In genomic region chr16:49839681-49840535, GRCm38 (mm10) we compare ENCODE assay signal across 9 mouse cellular contexts. TPM values are rescaled to one million over a fixed set of nuclear protein-coding genes. Genes with fewer than 3 reads are reported as not detected.
A peak's percentile ranks its signal among the peaks of the same experiment; 100 is the strongest.
DNase-seq lines count a peak whose midpoint lies in the region; ATAC-seq and TF ChIP-seq lines count a peak whose summit lies in the region.
"Had no signal": no experiment of that assay in that cellular context is flagged by ENCODE, and none has a peak within 500 bp of the region (broad histone marks: within the 10 kb centered on the region; RNA-seq: fewer than 3 reads in every experiment).

No protein-coding gene starts in this region.

- H3K27me3 ChIP-seq in embryonic facial prominence, embryonic 13.5 days, result no peaks in the 10 kb centered on the region
- H3K27me3 ChIP-seq in hindbrain, embryonic 14.5 days (ENCODE audit: control insufficient read depth, insufficient read depth, low read length), result no peaks in the 10 kb centered on the region
- no peaks in the 10 kb centered on the region for H3K27me3 ChIP-seq in liver, postnatal 0 days (ENCODE audit: insufficient read depth, low read length)
- H3K27me3 ChIP-seq: midbrain, embryonic 12.5 days had no signal

- intact Hi-C loops in gastrocnemius, adult 2 months (cut with DNase I), result no loop called here

- no peak overlapping the region for H3K9ac ChIP-seq in embryonic facial prominence, embryonic 13.5 days
- no peak overlapping the region for H3K9ac ChIP-seq in hindbrain, embryonic 14.5 days
- peak overlapping the region; percentile 66 for H3K9ac ChIP-seq in liver, postnatal 0 days (replicated peaks)
- H3K9ac ChIP-seq: midbrain, embryonic 12.5 days had no signal

- no peak overlapping the region for H3K27ac ChIP-seq in gastrocnemius, adult 2 months
- H3K27ac ChIP-seq in embryonic facial prominence, embryonic 13.5 days, result no peak overlapping the region
- no peak overlapping the region for H3K27ac ChIP-seq in hindbrain, embryonic 14.5 days
- peak overlapping the region; percentile 98 for H3K27ac ChIP-seq in liver, postnatal 0 days (ENCODE audit: low read depth)
- H3K27ac ChIP-seq: midbrain, embryonic 12.5 days had no signal

- H3K4me1 ChIP-seq in embryonic facial prominence, embryonic 13.5 days, result peaks cover 5% of the 10 kb centered on the region; the same call in 1 of the 2 replicates
- peaks cover 4% of the 10 kb centered on the region for H3K4me1 ChIP-seq in hindbrain, embryonic 14.5 days (replicated peaks; ENCODE audit: control insufficient read depth, insufficient read depth, low read length)
- peaks cover 25% of the 10 kb centered on the region for H3K4me1 ChIP-seq in liver, postnatal 0 days (ENCODE audit: insufficient read depth)

- TF ChIP-seq EP300 in liver, postnatal 0 days (IDR thresholded peaks at IDR 0.05; ENCODE audit: low read depth), result peak; percentile 99

- peak; percentile 16 for DNase-seq in gastrocnemius, adult 2 months
- DNase-seq in gastrocnemius, postnatal 4 days (ENCODE audit: low spot score in 2 of 2), result no peak
- peak; percentile 53 for DNase-seq in MN1 (ENCODE audit: low spot score)
- peak; percentile 29 for DNase-seq in hindbrain, embryonic 14.5 days (ENCODE audit: low spot score)
- DNase-seq in liver, postnatal 0 days, result peak; percentile 86
- peak; percentile 38 for DNase-seq in retina, embryonic 14.5 days (ENCODE audit: low spot score)
- DNase-seq in frontal cortex, adult 2 months (ENCODE audit: extremely low spot score in 1 of 2, low spot score in 1 of 2), result no peak

- TF ChIP-seq CTCF in gastrocnemius, adult 2 months (IDR thresholded peaks at IDR 0.05), result no peak
- peak; percentile 40 for TF ChIP-seq CTCF in liver, postnatal 0 days (IDR thresholded peaks at IDR 0.05; ENCODE audit: low read depth)

- 52% methylated on average over 15 of the region's 15 CpGs for WGBS in embryonic facial prominence, embryonic 13.5 days
- 61% methylated on average over 15 of the region's 15 CpGs for WGBS in hindbrain, embryonic 14.5 days
- 31% methylated on average over 15 of the region's 15 CpGs for WGBS in liver, postnatal 0 days (ENCODE audit: insufficient replicate concordance)

- H3K4me3 ChIP-seq in gastrocnemius, adult 2 months, result no peak overlapping the region
- H3K4me3 ChIP-seq in embryonic facial prominence, embryonic 13.5 days, result no peak overlapping the region
- no peak overlapping the region for H3K4me3 ChIP-seq in hindbrain, embryonic 14.5 days (replicated peaks; ENCODE audit: low read length)
- H3K4me3 ChIP-seq in liver, postnatal 0 days (ENCODE audit: low read depth, low read length), result peak overlapping the region; percentile 18
- H3K4me3 ChIP-seq: midbrain, embryonic 12.5 days had no signal

- no peak for ATAC-seq in embryonic facial prominence, embryonic 13.5 days (ENCODE audit: insufficient number of reproducible peaks, insufficient read depth, low FRiP score, low TSS enrichment, low read depth)
- 0 out of 2 replicates have a peak, but pooled peaks have one; percentile 11 for ATAC-seq in hindbrain, embryonic 14.5 days (ENCODE audit: low FRiP score)
- peak; percentile 96 for ATAC-seq in liver, postnatal 0 days

- no peaks in the 10 kb centered on the region for H3K9me3 ChIP-seq in embryonic facial prominence, embryonic 13.5 days
- no peaks in the 10 kb centered on the region for H3K9me3 ChIP-seq in hindbrain, embryonic 14.5 days (ENCODE audit: control insufficient read depth, low read length)
- H3K9me3 ChIP-seq in liver, postnatal 0 days (ENCODE audit: low read length), result no peaks in the 10 kb centered on the region
- H3K9me3 ChIP-seq: midbrain, embryonic 12.5 days had no signal

- no peaks in the 10 kb centered on the region for H3K36me3 ChIP-seq in embryonic facial prominence, embryonic 13.5 days
- H3K36me3 ChIP-seq in hindbrain, embryonic 14.5 days (replicated peaks; ENCODE audit: control insufficient read depth, insufficient read depth), result no peaks in the 10 kb centered on the region
- no peaks in the 10 kb centered on the region for H3K36me3 ChIP-seq in liver, postnatal 0 days (replicated peaks; ENCODE audit: insufficient read depth, low read length)
- H3K36me3 ChIP-seq: midbrain, embryonic 12.5 days had no signal

- H3K4me2 ChIP-seq in embryonic facial prominence, embryonic 13.5 days, result peak overlapping the region; percentile 20; the same call in 1 of the 2 replicates
- no peak overlapping the region for H3K4me2 ChIP-seq in hindbrain, embryonic 14.5 days (replicated peaks)
- H3K4me2 ChIP-seq in liver, postnatal 0 days (ENCODE audit: low read depth, low read length), result peak overlapping the region; percentile 60
- H3K4me2 ChIP-seq: midbrain, embryonic 12.5 days had no signal

RNA-seq across cellular contexts. Expression of gene Cd47, which starts 39.6 kb away (rescaled TPM):
- total RNA-seq in gastrocnemius, adult 2 months (2021), result 10 to 100 TPM; 24.0 to 29.3 TPM
- total RNA-seq in gastrocnemius, postnatal 4 days (2021), result 10 to 100 TPM; 53.2 to 55.3 TPM
- 70.1 and 83.0 TPM in 2 replicates for polyA plus RNA-seq in embryonic facial prominence, embryonic 13.5 days (2015; fragmentation: Nextera tagmentation; extraction: Ambion mirVana)
- 152 and 167 TPM in 2 replicates for polyA plus RNA-seq in hindbrain, embryonic 14.5 days (2014; fragmentation: Nextera tagmentation; extraction: Ambion mirVana)
- polyA plus RNA-seq in liver, postnatal 0 days (2015; fragmentation: Nextera tagmentation; extraction: Ambion mirVana), result 285 and 286 TPM in 2 replicates
- 123 and 127 TPM in 2 replicates for polyA plus RNA-seq in frontal cortex, adult 2 months (2012; rRNA removed)

Comparison
In these comparisons a context has a peak if more than half of its experiments do, and no peak if none do; other contexts are left out.
1. DNase-seq: peak in gastrocnemius, adult 2 months (single experiment), MN1 (single experiment), hindbrain, embryonic 14.5 days (single experiment), liver, postnatal 0 days (single experiment) and retina, embryonic 14.5 days (single experiment); none in gastrocnemius, postnatal 4 days (0 of 2) and frontal cortex, adult 2 months (0 of 2).